Mouse (Mus musculus) thymus, adult 2 months (tissue): ENCODE measurements around the gene Scfd2.

ENCODE experiments used
- CTCF ChIP-seq: fragments of 200-500 bp; IDR thresholded peaks from 2 replicates; pipeline ENCODE4 v1.5.1; 2012; ENCODE audit warnings: mild to moderate bottlenecking, control low read depth, low read length, moderate library complexity, borderline replicate concordance; ENCODE audit not compliant: control insufficient read depth, poor library complexity, insufficient read depth; ENCODE audit errors: extremely low read depth
- POLR2A ChIP-seq: fragments of 200-500 bp; IDR thresholded peaks from 2 replicates; pipeline ENCODE4 v1.6.1; 2012; ENCODE audit warnings: mild to moderate bottlenecking, low read length, control low read depth, moderate library complexity; ENCODE audit not compliant: control insufficient read depth, poor library complexity, insufficient read depth; ENCODE audit errors: extremely low read depth

DNA sequence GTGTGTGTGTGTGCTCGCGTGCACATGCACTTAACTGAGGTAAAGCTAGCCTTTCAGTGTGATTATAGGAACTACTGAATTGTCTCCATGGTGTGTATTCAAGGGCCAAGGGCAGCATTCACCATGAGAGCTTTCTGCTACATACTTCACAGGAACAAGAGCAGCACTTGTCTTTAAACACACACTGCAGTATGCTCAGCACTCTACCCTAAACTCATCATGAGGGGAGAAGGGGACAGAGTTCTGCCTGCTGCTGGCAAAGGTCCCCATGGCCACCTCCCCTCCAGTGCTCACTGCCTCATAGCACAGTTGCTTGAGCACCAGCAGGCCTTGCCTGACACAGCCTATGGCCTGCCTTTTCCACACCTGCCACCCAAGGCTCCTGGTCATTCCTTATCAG is 230.1 kb downstream of the Scfd2 start:
- no peak for TF ChIP-seq POLR2A
- no peak for TF ChIP-seq CTCF
